Mouse (Mus musculus) heart, adult 2 months (tissue): ENCODE results near the gene Agl.

Experiments
- CTCF ChIP-seq: fragments of 200-600 bp; IDR thresholded peaks from 2 replicates; pipeline ENCODE4 v1.8.1; 2022; ENCODE audit warnings: antibody characterized with exemption, mild to moderate bottlenecking, moderate library complexity
- POLR2A ChIP-seq: fragments of 200-500 bp; IDR thresholded peaks from 2 replicates; pipeline ENCODE4 v1.6.1; 2011; ENCODE audit warnings: mild to moderate bottlenecking, low read depth, low read length, control low read depth; ENCODE audit not compliant: insufficient read depth

DNA sequence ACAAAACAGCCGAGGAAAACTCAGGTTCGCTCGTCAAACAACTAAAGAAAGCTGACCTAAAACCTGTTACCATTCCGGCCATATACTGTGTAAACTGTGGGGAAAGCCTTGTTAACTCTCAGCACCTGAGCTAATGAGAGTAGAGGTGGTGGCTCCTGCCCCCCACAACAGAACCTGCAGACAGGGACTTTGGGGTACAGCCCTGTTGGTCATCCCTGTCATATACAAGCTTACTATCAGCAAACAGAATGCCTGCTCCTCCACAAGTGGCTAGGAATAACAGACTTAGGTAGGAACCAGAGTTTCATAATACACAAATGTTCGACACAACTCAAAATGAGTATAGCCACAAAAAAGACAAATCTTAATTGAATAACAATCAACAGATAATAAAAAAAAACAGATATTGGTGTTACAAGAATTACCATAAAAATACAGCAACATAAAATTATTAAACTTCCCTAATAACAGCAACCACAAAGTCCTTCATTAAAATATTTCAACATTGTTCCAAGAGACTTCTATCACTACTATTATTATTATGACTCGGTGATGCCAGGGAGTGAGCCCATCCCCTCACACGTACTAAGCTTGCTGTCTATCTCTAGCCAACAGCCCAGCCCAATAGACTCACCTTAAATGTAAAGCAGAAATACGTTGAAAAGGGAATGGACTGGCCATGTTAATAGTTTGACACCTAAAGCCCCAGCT, 112.9 kb downstream of the Agl start:
- TF ChIP-seq CTCF = no peak
- TF ChIP-seq POLR2A = no peak
